Mouse (Mus musculus) gastrocnemius, postnatal 10 days (tissue): ENCODE measurements around the gene Tprn. TPM values are rescaled to one million over a fixed set of nuclear protein-coding genes. Genes with fewer than 3 reads are reported as not detected.

Experiments used
- DNase-seq: peaks from one replicate; pipeline ENCODE4 v3.0.0; 2021; ENCODE audit warnings: mixed read lengths
- total RNA-seq, 2 experiments: library from RNA; stranded (reverse); gene quantifications; 2 replicates each; pipeline ENCODE4 v1.2.3; 2021

Gene Tprn
- total RNA-seq, 2 experiments from 2014 or later: 4.7 to 6.8 TPM

DNA sequence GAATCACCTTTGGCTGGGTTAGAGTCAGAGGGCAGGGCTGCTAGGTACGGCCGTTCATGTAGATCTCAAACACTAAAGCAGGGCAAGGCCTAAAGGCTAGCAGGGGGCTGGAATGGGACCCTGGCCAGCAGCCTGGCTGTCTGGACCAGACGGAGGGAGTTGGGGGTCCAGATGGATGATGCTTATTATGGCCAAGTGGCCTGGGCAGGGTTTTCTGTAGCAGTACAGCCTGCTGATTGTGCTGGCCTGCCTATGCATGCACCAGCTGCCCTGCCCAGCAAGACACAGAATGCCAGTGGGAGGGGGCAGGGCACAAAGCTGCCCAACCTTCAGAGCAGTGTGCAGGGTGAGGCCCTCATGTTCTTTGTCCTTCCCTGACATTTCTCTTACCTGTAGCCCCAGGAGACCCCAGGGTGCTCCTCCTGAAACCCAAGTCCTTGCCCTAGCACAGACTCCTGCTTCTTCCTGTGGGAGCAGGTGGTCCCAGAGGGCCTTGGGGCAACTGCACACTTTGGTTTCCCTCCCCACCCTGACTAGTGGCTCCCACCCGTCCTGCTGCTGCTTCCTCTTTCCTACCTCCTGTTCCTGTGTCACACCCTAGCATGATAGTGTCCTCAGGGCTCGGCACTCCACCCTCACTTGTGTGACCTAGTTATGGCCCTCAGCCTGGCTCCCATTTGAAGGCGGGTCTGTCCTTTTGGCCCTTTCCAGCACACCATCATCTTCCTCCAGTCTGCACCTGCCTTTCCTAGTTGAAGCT is 3.7 kb downstream of the Tprn start:
- no peak for DNase-seq

- no peak for DNase-seq
These were observed 4.3 kb downstream of the Tprn start for GRCm38 (mm10) chr2:25266720-25267119.

DNA sequence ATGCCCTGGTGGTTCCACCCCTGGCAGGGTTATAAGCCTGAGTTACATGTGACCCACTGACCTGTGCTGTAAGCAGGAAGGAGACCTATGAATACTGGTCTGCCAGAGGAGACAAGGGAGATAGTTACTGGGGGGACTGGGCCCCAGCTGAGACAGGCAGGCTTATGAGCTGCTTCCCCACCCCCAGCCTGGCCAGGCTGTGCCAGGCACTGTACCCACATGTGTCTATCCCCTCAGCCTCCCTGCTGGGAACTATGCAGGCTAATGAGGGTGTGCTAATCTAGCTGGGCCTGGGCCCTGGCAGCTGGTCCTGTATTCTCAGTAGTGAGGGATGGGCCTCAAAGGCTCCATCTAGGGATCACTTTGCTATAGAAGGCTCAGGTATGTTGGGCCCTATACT is 4.8 kb downstream of the Tprn start:
- DNase-seq: no peak

DNA sequence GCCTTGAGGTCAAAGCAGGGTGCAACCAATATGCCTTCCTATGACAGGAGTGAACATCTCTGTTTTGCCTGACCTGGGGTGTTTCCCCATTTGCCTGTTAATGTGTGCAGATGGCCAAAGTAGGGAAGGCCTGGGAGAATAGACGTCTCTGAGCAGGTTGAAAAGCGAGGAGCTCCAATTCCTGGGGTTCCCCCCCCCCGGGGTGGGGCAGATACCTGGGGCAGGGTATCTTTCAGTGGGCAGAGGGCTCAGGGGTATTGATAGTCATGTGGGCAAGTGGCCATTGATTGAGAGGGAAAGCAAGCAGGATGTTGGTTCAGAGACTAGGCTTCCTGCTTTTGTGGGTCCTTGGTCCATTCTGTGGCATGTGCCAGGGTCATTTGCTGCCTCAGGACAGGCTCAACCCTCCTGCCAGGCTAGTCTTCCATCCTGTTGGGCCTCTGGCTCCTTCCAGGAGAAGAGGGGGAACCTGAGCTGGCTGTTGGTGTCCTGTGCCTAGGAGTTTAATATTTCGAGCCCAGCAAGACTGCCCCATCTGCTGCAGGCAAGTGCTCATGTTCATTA is 5.4 kb downstream of the Tprn start:
- no peak for DNase-seq

DNA sequence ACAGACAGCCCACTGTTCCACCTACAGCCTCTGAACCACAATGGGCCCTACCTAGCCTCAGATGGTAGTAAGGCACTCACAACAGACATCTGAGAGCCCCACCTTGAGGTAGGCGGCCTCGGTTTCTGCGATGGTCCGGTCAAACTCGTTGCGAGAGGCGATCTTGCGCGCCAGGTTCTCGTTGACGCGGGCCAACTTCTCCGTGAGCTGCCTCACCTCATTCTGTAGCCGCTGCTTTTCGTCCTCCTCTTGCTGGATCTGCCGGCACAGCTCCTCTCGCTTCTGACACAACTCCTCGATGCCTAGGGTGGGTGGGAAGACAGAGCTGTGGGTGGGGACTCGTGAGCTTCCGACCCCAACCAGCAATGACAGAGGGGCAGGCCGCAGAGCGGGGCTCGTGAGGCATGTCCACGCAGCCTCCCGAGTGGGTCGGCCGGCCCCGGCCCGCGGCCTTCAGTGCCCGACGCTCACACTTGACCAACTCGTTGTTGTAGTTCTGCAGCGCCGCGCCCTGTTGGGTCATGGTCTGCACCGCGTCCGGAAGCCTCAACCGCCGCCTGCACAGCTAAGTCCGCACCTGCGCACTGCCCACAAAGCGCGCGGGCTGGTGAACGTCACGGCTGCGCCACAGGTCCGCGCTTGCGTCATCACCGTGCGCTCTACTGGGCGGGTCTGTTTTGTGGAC is 9.6 kb downstream of the Tprn start, which contains the start of the genes Ssna1 and Anapc2:
Gene Ssna1 (minus strand): TSS at position 612 of the 685 bp plus-strand sequence.
Gene Anapc2 (plus strand): TSS at position 652 of the 685 bp plus-strand sequence.
- DNase-seq: peak; percentile 98

GRCm38 (mm10) chr2:25272515-25272914 is 10.1 kb downstream of the Tprn start:
- no peak for DNase-seq

DNA sequence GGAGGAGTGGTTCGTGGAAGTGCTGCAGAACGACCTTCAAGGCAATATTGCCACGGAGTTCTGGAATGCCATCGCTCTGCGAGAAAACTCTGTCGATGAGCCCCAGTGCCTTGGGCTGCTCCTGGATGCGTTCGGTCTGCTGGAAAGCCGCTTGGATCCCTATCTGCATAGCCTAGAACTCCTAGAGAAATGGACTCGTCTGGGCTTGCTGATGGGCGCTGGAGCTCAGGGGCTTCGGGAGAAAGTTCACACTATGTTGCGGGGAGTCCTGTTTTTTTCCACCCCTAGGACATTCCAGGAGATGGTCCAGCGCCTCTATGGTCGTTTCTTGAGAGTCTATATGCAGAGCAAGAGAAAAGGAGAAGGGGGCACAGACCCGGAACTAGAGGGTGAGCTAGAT is 10.6 kb downstream of the Tprn start:
- DNase-seq: no peak

GRCm38 (mm10) chr2:25278928-25279882 is 16.8 kb downstream of the Tprn start:
- DNase-seq: peak; percentile 85

- DNase-seq: no peak
These were observed 23.1 kb downstream of the Tprn start for GRCm38 (mm10) chr2:25285551-25285950.

- no peak for DNase-seq
These were observed 23.9 kb downstream of the Tprn start for GRCm38 (mm10) chr2:25286314-25286713.

- DNase-seq: no peak
These were observed 24.6 kb downstream of the Tprn start for GRCm38 (mm10) chr2:25286837-25287636.

GRCm38 (mm10) chr2:25287927-25288649 is 25.7 kb downstream of the Tprn start, which contains the start of gene Tmem210:
Gene Tmem210, plus strand, starts transcription at chr2:25288145.
- no peak for DNase-seq

DNA sequence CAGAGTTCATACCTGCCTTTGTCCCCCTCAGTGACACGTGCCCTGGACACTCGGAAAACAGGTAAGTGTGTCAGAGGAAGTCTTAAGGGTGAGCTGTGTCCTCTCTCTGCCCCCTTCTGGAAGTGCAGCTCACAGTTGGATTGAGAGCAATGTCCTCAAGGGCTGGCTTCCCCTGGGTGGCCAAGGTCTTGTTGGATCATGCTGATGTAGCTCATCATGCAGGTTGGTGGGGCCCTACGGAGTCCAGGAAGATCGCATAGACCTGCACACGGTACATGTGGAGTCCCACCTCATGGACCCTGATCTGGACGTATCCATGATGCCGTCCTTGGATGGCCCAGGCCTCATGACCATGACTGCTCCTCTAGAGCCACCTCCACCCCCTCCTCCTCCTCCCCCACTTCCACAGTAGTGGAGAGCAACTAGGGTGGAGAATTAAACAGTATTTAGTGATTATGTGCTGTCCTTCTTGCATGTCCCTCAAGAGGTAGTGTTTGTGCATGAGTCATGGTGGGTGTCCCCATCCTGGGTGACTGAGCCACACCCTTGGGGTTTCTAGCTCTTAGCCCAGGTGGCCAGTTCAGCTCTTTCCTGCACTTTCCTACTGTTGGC is 26.4 kb downstream of the Tprn start:
- DNase-seq: no peak

DNA sequence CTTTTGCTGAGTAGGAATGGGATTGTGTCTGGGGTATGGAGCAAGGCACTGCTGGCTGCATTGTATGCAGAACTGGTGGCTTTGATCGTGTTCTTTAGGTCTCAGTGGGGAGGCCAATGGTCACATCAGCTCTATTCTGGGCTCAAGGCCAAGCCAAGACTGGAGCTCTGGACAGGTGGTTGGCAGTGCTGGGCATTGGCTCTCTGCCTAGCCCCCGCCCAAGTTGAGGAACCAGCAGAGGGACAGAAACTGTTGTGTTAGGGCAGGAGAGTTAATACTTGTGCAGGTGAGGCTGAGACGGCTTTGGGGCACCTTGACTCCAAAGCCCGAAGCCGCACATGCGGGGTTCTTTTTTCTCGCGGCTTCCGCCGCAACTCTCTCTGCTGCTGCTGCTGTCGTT is 27.2 kb downstream of the Tprn start, which contains the start of gene Lrrc26:
Gene Lrrc26 (plus strand): TSS at position 265 of the 400 bp plus-strand sequence.
- peak; percentile 44 for DNase-seq

DNA sequence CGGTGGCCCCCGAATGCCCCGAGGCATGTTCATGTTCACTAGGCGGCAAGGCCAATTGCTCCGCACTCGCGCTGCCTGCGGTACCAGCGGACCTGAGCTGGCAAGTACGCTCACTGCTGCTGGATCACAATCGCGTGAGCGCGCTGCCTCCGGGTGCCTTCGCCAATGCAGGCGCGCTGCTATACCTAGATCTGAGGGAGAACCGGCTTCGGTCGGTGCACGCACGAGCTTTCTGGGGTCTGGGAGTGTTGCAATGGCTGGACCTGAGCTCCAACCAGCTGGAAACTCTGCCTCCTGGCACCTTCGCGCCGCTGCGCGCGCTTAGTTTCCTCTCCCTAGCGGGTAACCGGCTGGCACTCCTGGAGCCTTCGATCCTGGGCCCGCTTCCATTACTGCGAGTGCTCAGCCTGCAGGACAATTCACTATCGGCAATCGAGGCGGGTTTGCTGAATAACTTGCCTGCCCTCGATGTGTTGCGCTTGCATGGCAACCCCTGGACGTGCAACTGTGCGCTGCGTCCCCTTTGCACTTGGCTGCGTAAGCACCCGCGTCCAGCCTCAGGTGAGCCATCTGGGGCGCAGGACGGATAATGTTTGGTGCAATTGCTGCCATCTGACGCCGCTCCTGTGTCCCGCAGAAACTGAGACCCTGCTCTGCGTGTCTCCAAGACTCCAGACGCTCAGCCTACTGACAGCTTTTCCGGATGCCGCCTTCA is 27.8 kb downstream of the Tprn start:
- DNase-seq: no peak

GRCm38 (mm10) chr2:25290816-25291130 is 28.4 kb downstream of the Tprn start:
- no peak for DNase-seq

DNA sequence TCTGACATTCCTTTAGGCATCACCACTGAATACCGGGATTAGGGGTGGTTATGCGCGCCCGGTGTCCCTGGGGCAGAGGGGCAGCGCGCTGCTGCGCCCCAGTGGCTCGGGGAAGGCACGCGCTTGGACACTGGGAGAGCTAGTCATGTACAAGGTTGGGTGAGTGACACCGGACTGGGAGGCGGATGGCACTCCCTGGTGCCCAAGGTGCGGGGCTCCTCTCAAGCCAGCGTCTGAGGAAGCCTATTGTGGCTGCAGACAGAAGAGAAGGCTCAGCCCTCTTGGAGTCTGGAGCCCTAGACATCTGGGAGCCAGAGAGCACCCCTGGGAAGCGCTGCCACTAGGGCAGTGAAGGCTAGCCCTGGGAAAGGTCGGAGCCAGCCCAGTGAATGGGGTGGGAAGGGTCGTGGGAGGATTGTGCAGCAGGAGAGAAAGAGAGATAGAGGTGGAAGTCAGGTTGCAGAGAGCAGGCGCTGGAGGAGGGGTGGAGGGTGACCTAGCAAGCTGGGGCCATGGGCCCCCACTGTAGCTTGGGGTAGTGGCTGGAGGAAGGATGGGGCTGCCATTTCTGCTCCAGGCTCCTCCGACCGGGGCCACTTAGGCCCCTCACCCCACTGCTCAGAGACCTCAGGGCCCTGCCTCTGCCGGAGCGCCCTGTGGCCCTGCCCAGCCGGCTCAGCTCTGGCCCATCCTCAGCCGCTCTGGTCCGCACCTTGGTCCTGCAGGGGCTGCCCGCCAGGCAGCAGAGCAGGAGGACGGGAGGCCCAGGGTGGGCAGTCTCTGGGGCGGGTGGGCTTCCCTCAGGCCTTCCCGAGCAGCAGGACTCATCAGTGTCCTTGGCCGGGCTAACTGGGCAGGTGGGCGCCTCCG is 29.0 kb downstream of the Tprn start:
- DNase-seq: no peak

DNA sequence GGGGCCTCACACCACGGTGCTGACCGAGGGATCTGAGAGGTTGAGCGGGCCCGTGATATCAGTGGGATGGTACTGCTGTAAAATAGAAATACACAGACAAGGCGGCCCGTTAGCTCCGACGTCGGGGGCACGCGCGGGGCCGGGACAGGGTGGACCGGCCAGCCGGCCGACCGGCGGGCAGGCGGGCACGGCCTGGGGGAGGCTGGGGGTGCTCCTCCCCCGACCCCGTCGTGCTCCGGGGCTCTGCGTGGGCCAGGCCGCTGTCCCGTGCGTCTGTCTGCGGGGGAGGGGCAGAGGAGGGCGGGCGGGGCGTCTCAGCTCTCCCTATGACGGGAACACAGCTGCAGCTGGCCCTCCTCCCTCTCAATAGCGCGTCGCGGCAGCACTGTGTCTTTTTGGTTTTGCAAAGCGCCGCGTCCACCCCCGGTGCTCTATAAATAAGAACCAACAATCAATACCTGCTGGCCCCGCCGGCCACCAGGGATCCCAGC is 29.7 kb downstream of the Tprn start:
- DNase-seq: peak; percentile 34
